Mouse (Mus musculus) megakaryocyte-erythroid progenitor cell, adult 5-6 weeks (primary cell): ENCODE measurements around the gene Pcca. TPM values are rescaled to one million over a fixed set of nuclear protein-coding genes. Genes with fewer than 3 reads are reported as not detected.

ENCODE experiments used
- ATAC-seq: replicated peaks from 2 replicates; pipeline ENCODE4 v1.8.0; 2016; ENCODE audit warnings: mild to moderate bottlenecking, inconsistent platforms; ENCODE audit not compliant: severe bottlenecking, poor library complexity, low FRiP score, low TSS enrichment
- total RNA-seq, 2 experiments: library from RNA; stranded (forward) in 1 of 2; stranded (reverse) in 1 of 2; fragments of 200-1000, 215-1000 nt in 1 of 2; fragments of >200 nt in 1 of 2; fragmentation: Nextera tagmentation in 1 of 2; gene quantifications; 2 replicates each; pipeline ENCODE4 v1.2.3; 2014 to 2017

The Pcca gene
- total RNA-seq, 2 experiments from 2014 or later, result 52.3 to 91.6 TPM

- ATAC-seq, result no peak
Observed at GRCm38 (mm10) chr14:122636601-122637000, 102.5 kb downstream of the Pcca start.

DNA sequence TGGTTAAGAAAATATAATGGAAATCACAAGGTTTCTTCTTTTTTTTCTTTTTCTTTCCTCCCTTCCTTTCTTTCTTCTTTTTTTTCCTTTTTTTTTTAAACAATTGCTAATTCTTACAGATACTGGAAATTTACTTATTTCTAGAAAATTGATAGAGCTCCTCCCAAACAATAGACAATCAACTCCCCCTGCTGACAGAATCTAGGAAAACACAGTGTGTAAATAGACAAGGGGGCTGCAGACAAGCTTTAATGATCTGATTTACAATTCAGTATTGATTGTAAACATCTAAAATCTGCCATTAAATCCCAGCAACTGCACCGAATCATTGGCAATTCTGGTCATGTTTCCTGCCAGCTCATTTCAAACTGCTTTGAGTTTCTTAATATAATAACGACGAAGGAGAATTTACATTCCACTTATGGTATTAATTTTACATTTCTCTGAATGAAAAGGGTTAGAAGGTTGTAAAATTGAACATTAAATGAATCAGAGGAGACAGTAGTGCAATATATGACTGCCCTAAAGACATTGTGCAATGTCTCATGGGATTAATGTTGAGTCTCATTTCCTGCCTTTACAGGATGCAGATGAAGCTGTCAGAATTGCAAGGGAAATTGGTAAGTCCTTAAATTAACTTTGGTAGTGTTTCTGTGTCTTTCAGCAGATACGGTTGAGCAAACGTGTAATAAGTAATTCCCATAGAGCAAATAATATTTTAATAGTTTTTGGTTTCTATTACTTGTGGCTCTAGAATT lies 103.9 kb downstream of the Pcca start:
- no peak for ATAC-seq

DNA sequence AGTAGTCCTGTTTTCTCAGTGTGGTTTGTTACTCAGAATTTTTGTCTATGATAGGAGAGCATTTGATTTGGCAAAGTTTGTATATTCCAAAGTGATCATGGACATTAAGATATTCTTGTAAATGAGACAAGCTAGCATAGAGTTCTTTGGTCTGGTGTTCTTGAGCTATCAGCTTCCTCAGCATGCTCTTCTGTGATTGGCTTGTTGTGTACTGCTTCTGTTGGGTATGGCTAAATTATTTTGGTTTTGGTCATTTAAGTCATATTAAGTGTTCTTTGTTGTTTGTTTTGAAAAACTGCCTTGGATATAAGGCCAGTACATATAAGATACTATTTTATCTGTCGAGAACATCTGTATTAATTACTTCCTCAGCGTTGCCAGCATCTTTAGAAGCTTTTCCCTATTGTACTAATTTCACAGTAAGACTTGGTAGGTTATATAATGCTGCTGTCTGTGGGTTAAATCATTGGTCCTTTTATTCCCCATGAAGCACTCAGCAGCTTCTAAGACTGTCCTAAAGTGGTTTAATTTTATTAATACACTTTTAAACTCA lies 105.1 kb downstream of the Pcca start:
- peak; percentile 77 for ATAC-seq

- no peak for ATAC-seq
Observed at GRCm38 (mm10) chr14:122642432-122642831, 108.3 kb downstream of the Pcca start.

- ATAC-seq, result no peak
Observed at GRCm38 (mm10) chr14:122648214-122648613, 114.1 kb downstream of the Pcca start.

- no peak for ATAC-seq
Observed at GRCm38 (mm10) chr14:122649336-122649950, 115.3 kb downstream of the Pcca start.

DNA sequence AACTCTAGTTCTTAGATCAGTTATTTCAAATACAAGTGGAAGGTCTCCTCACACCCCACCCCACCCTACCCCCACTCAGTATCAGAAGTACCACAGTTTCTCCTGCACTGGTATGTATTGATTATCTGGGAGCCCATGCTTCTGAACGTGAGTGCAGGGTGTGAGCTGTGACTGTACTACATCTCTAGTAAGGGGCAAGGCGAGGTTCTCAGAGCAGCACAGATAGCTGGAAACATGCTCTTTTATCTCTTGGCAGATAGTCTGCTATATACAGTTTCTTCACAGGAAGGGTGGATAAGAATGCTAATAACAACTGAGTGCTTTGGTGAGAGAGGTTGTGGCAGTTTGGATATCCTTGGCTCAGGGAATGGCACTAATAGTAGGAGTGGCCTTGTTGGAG lies 117.6 kb downstream of the Pcca start:
- peak; percentile 97 for ATAC-seq

DNA sequence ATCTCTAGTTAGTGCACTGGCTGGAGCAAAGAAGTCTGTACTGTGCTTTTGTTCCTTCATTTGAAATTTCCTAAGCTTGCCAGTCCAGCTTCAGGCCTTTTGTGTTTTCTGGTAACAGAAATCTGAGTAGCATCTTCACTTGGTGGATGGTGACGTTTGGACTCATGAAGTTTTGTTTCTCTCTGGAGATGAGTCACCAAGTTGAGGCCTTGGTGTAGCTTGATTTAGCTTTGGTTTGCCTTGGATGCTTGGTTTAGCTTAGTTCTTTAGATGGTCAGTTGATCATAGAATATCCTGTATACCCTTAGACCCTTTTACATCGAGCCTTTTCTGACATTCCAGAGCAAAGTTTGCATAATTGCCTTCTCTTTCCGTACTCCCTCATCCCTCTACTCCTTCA lies 141.5 kb downstream of the Pcca start:
- ATAC-seq, result no peak

DNA sequence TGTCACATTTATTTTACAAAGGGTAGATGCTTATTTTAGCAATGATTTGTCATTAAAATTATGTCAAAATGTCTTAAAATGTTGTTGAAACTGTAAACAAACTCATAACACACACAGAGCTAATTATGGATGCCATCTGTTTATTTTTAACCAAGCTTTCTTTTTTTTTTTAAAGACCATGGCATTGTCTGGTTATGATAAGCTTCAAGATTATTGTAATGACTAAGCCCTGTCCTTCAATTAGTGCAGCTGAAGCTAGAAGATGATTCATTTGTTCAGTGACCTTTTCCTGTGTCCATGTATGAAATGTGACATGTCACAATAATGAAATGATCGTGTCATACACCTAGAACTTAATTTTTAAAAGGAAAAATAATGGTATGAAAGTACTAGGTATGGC lies 149.5 kb downstream of the Pcca start:
- no peak for ATAC-seq

- ATAC-seq, result 0 out of 2 replicates have a peak, but pooled peaks have one; percentile 34
Observed at GRCm38 (mm10) chr14:122684250-122684649, 150.1 kb downstream of the Pcca start.

DNA sequence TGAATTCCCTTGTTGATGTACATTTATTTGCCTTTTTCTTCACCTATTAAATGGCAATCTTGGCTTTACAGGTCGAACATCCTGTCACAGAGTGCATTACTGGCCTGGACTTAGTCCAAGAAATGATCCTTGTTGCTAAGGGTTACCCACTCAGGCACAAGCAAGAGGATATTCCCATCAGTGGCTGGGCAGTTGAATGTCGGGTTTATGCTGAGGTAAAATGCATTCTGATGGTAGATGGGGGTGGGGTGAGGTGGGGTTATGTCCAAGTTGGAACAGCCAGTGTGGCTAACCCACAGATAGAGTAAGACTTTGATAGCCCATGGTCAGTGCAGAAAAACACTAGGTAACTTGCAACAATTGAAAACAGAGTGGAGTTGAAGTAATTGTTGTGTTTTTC lies 150.7 kb downstream of the Pcca start:
- ATAC-seq, result no peak

GRCm38 (mm10) chr14:122687398-122687797 lies 153.3 kb downstream of the Pcca start:
- no peak for ATAC-seq

DNA sequence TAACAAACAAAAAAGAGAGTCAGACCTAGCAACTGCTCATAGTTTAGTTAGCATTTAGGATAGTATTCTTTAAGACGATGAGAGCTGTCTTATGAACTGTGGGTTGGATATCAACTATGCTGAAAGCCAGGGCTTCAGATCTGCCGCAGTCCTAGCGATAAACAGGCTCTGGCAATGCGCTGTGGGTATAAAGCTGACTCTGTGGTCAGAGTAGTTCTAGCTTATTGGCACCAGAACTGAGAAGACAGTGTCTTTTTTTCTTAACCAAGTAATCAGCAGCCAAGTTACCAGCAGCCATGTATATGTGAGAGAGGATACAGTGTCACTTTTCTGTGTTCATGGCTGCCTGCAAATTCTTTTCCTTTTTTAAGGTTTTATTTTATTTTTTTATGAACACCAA lies 154.3 kb downstream of the Pcca start:
- no peak for ATAC-seq

DNA sequence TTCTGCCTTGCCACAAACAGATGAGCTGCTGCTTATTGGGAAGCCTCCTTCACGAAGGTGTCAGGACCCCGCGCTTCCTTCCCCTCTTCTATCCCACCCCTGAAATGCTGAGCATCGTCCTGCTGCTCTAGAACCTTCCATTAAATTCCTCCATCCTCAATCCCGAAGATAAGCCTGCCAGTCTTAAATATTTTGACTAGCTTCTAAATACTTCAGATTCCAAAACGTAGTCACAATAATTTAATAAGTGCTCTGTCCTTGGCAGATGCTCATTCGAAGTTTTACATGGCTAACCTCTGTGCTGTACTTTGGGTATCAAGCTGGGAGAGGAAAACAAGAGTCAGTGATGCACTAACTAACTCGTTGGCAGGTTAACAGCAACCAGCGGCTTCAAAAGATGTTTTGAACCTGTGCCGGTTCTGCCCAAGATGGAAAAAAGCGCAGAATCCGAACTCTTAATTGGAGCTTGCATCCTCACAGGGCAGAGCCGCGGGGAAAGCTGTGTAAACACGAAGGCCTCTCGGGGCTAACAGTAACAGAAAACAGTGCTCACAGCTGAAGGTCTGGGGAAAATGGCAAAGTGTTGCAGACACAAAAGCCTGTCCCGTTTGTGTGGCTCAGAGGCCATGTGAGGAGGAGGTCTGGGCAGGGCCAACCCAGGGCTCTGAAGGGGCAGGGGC lies 155.2 kb downstream of the Pcca start:
- no peak for ATAC-seq

- peak; percentile 73; the same call in 1 of the 2 replicates for ATAC-seq
Observed at GRCm38 (mm10) chr14:122691555-122691954, 157.4 kb downstream of the Pcca start.

- no peak for ATAC-seq
Observed at GRCm38 (mm10) chr14:122700333-122700732, 166.2 kb downstream of the Pcca start.

GRCm38 (mm10) chr14:122713793-122714192 lies 179.7 kb downstream of the Pcca start:
- peak; percentile 65 for ATAC-seq

- peak; percentile 45; the same call in 1 of the 2 replicates for ATAC-seq
Observed at GRCm38 (mm10) chr14:122714911-122715310, 180.8 kb downstream of the Pcca start.

- no peak for ATAC-seq
Observed at GRCm38 (mm10) chr14:122716057-122716456, 181.9 kb downstream of the Pcca start.

DNA sequence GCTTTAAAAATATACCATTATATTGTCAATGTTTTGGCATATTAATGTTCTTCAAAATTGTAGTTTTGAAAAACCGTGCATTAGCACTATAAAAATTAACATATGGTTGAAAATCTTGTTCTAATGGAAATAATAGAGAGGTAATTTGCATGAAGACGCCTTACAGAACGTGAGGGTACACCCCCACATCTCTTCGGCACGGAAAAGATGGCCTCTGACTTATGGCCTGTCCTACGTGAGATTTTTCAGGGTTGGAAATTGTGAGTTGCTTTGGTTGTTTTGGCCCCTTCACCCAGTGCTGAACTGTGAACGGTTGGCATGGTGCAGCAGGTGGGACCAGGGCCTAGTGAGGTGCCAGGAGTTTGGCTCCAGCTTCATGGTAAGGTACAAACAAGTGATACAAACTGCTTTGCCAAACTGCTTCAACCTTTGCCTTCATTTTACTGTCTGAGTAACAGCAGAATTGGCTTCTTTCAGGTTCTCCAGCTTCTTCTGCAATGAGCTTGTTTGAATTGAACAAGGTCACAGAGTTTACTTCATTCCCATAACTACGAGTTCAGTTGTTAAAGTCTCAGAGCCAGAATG lies 185.5 kb downstream of the Pcca start:
- ATAC-seq, result no peak
